Mouse (Mus musculus) neural tube, embryonic 12.5 days (tissue): ENCODE data around the gene Kti12. TPM values are rescaled to one million over a fixed set of nuclear protein-coding genes. Genes with fewer than 3 reads are reported as not detected.

Experiments
- ATAC-seq: fragments of 200-750 bp; cut with Nextera tagmentation; 2 replicates; pipeline ENCODE4 v1.8.0; 2017; ENCODE audit warnings: low read depth, mild to moderate bottlenecking, moderate TSS enrichment, moderate library complexity; ENCODE audit not compliant: low FRiP score
- H3K27ac ChIP-seq: fragments of 300-500 bp; sonication (generic); 2 replicates; pipeline ENCODE4 v1.5.1; 2016
- H3K27me3 ChIP-seq: fragments of 300-500 bp; sonication (generic); replicated peaks from 2 replicates; pipeline ENCODE4 v1.6.1; 2016; ENCODE audit warnings: mild to moderate bottlenecking
- H3K36me3 ChIP-seq: fragments of 300-500 bp; sonication (generic); 2 replicates; pipeline ENCODE4 v1.6.1; 2016; ENCODE audit warnings: mild to moderate bottlenecking
- H3K4me1 ChIP-seq: fragments of 300-500 bp; sonication (generic); 2 replicates; pipeline ENCODE4 v1.6.1; 2016
- H3K4me2 ChIP-seq: fragments of 300-500 bp; sonication (generic); replicated peaks from 2 replicates; pipeline ENCODE4 v1.6.1; 2016; ENCODE audit warnings: mild to moderate bottlenecking
- H3K4me3 ChIP-seq: fragments of 300-500 bp; sonication (generic); 2 replicates; pipeline ENCODE4 v1.5.1; 2016
- H3K9ac ChIP-seq: fragments of 300-500 bp; sonication (generic); 2 replicates; pipeline ENCODE4 v1.6.1; 2016; ENCODE audit warnings: mild to moderate bottlenecking
- H3K9me3 ChIP-seq: fragments of 300-500 bp; sonication (generic); 2 replicates; pipeline ENCODE4 v1.6.1; 2016; ENCODE audit warnings: mild to moderate bottlenecking
- WGBS: fragments of 180-500 bp; shearing (Covaris S2); methylation state at CpG from one replicate; pipeline ENCODE4 v1.1.7; 2016; 5-methylcytosine and 5-hydroxymethylcytosine counted together
- polyA plus RNA-seq: library from polyadenylated mRNA; unstranded; fragments of >200 nt; fragmentation: Nextera tagmentation; extraction: Ambion mirVana; gene quantifications from 2 replicates; pipeline ENCODE4 v1.2.1, GENCODE M21; 2016

Gene Kti12
- polyA plus RNA-seq, result 38.6 and 40.5 TPM in 2 replicates

DNA sequence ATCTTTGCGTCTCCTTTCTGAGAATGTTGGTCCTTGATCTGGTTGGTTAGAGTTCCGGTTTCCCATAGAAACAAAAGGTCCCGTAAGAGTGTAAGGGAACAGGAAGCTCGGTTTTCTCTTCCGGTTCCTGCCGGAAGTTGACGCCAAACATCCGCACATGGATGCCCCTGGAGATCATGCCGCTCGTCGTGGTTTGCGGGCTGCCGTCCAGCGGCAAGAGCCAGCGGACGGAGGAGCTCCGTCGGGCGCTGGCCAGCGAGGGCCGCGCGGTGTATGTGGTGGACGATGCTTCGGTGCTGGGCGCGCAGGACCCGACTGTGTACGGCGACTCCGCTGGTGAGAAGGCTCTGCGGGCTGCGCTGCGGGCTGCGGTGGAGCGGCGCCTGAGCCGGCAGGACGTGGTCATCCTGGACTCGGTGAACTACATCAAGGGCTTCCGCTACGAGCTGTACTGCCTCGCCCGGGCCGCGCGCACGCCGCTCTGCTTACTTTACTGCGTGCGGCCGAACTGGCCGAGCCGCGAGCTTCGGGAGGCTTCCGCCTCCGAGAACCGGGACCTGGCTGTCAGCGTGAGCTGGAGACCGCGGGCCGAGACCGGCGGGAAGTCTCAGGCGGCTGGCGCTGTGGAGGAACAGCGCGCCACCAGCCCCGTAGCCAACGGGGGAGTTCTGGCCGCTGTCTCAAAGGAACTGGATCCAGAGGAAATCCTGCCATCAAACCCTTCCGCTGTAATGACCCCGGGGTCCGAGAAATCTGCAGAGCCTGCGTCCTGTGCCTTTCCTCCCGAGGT lies at the start of gene Kti12:
Gene Kti12 (plus strand): TSS at position 71 of the 790 bp plus-strand sequence.
- under 1% methylated on average over 77 of the region's 77 CpGs for WGBS

DNA sequence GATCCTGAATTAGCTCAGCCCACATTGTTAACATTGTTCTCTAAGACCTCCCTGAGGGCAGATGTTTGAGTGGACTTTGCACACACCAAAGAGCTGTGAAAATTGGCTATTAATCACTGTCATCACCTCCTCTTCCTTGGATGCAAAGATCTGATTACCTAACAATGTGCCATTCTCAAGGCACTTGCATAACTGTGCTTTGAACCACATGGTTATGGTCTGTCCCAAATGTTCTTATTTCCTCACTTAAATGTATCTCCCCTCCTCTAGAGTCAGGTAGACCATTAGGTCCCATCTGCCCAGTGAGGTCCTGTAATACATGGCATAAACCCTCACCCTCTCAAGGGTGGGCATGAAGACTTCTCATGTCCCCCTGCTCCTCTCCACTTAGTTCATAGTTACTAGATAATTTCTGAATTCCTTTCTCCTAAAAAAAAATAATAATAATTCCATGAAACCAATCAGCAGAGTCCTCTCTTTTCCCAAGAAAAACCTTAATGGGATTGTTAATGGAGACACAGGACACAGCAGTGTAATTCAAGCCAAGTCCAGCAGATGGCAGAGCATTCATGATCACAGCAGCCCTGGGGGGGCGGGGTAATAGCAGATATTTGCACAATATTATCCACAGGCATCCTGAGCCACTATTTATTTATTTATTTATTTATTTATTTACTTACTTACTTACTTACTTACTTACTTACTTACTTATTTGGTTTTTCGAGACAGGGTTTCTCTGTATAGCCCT lies 49.3 kb upstream of the Kti12 start:
- WGBS, result 57% methylated on average over 2 of the region's 2 CpGs
- ATAC-seq, result no peak

More for the DNA sequence above, at the start of gene Kti12:
- Histone ChIP-seq H3K27me3 (no peaks in the 10 kb centered on the region), H3K4me3 (peak within 1 kb of the TSS; percentile 90), H3K36me3 (peaks cover 3% of the 10 kb centered on the region; the same call in 1 of the 2 replicates), H3K9me3 (no peaks in the 10 kb centered on the region), H3K4me2 (peak within 1 kb of the TSS; percentile 98), H3K4me1 (peaks cover 13% of the 10 kb centered on the region), H3K9ac (peak within 1 kb of the TSS; percentile 86), H3K27ac (peak within 1 kb of the TSS; percentile 57; the same call in 1 of the 2 replicates)
- peak; percentile 85 for ATAC-seq

DNA sequence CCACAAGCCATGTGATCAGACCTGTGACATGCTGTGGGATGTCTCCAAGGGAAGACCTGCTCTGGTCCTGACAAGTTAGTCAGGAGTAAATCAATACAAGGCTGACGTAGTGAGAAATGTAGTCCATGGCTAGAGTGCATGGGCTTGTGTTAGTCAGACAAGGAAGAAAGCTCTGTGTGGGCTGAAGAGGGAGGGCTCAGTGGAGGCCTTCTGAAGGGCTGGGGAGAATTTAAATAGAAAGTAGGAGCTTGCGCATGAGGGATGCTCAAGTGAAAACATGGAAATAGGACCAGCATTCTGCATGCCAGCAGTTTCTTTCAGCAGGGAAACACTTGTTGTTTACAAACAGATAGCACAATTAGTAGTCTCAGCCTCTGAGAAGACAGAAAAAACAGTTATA lies 44.0 kb upstream of the Kti12 start:
- Histone ChIP-seq H3K27me3 (no peaks in the 10 kb centered on the region), H3K9ac (no peak overlapping the region), H3K4me3 (no peak overlapping the region), H3K9me3 (no peaks in the 10 kb centered on the region), H3K36me3 (no peaks in the 10 kb centered on the region), H3K27ac (no peak overlapping the region), H3K4me1 (no peaks in the 10 kb centered on the region), H3K4me2 (no peak overlapping the region)
- WGBS, result 91% methylated on average over 2 of the region's 2 CpGs
- ATAC-seq, result no peak

More for the DNA sequence above, 49.3 kb upstream of the Kti12 start:
- H3K36me3 ChIP-seq, result no peaks in the 10 kb centered on the region
- H3K27me3 ChIP-seq, result no peaks in the 10 kb centered on the region
- H3K4me2 ChIP-seq, result no peak overlapping the region
- H3K4me1 ChIP-seq, result no peaks in the 10 kb centered on the region
- no peak overlapping the region for H3K9ac ChIP-seq
- no peak overlapping the region for H3K27ac ChIP-seq
- H3K9me3 ChIP-seq, result no peaks in the 10 kb centered on the region
- H3K4me3 ChIP-seq, result no peak overlapping the region

DNA sequence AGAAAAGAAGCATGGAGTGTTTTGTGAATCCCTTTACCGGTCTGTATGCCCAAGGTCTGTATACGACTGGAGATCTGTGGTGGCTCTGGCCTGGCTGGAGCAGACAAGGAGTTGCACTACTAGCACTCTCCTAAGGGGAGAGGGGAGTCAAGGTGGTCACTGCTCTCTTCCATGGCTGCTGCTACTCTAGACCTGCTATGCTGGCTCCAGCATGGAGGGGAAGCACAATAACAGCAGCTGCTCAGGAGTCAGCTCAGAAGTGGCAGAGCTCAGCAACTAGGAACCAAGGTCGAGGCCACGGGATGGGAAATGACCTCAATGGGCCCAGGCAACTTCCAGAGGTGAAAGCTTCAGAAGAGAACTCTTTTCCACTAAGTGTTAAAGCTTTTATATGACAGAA lies 36.4 kb upstream of the Kti12 start:
- H3K4me2 ChIP-seq, result no peak overlapping the region
- no peak overlapping the region for H3K4me3 ChIP-seq
- H3K9me3 ChIP-seq, result no peaks in the 10 kb centered on the region
- H3K4me1 ChIP-seq, result no peaks in the 10 kb centered on the region
- no peak overlapping the region for H3K9ac ChIP-seq
- no peak for ATAC-seq
- no peak overlapping the region for H3K27ac ChIP-seq
- peaks cover 12% of the 10 kb centered on the region for H3K36me3 ChIP-seq
- H3K27me3 ChIP-seq, result no peaks in the 10 kb centered on the region
- 73% methylated on average over 4 of the region's 4 CpGs for WGBS

DNA sequence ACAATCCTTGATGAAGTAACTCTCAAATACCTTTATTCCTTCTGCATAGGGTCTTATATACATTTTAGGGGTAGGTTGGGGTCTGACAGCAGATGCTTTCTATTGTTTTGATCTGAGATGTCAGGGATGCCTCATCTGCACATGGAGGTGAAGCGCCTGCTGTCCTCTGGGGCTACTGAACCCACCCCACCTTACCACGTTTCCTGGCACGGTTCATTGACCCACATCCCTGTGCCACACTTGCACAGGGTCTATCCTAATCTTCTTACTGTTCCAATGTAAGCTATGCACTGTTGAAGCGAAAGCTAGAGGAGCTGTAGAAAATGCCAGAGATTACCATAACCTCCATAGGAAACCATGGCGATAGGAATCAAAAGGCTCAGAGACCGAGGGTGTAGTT lies 36.0 kb upstream of the Kti12 start:
- H3K9me3 ChIP-seq, result no peaks in the 10 kb centered on the region
- WGBS, result 66% methylated on average over 6 of the region's 6 CpGs
- no peak overlapping the region for H3K9ac ChIP-seq
- H3K27me3 ChIP-seq, result no peaks in the 10 kb centered on the region
- no peak overlapping the region for H3K4me2 ChIP-seq
- peaks cover 12% of the 10 kb centered on the region for H3K36me3 ChIP-seq
- no peak for ATAC-seq
- no peaks in the 10 kb centered on the region for H3K4me1 ChIP-seq
- no peak overlapping the region for H3K27ac ChIP-seq
- no peak overlapping the region for H3K4me3 ChIP-seq

DNA sequence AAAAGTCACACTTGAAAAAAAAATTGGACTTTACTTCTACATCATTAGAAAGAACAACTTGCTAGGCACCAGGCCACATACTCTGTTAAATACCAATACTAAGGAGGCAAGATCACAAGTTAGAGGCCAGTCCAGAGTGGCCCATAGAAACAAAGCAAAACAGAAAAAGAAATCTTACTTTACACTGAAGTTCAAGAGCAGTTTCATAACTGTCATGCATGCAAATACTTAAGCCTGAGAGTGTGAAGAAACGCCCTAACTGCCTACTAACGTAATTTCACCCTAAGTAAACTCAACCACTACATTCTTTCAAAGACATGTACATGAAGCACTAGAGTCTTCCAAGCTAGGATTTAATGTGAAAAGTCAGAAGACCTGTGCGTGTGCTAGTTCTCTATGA lies 21.9 kb upstream of the Kti12 start:
- 95% methylated on average over 3 of the region's 3 CpGs for WGBS
- Histone ChIP-seq H3K4me1 (no peaks in the 10 kb centered on the region), H3K27me3 (no peaks in the 10 kb centered on the region), H3K9me3 (no peaks in the 10 kb centered on the region), H3K9ac (no peak overlapping the region), H3K4me3 (no peak overlapping the region), H3K27ac (no peak overlapping the region), H3K36me3 (peaks cover 68% of the 10 kb centered on the region), H3K4me2 (no peak overlapping the region)
- no peak for ATAC-seq

DNA sequence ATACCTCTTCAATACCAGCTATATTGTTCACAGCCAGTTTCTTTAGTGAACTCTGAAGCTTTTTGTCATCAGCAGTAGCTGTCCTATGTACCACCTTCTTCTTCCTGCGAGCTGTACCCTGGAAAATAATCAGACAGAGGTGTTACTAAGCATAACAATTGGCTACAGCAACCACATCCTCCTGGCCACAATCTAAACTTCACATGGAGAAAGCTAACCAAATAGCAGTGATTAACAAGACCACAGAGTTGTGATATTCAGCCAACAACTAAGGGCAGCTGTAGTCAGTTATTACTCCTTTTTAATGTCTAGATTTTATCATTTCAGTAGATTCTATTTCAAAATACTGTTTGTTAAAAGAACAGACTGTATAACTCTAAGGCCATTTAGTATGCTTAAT lies 21.5 kb upstream of the Kti12 start:
- no peak overlapping the region for H3K4me2 ChIP-seq
- H3K27me3 ChIP-seq, result no peaks in the 10 kb centered on the region
- no peaks in the 10 kb centered on the region for H3K4me1 ChIP-seq
- no peak for ATAC-seq
- H3K4me3 ChIP-seq, result no peak overlapping the region
- H3K27ac ChIP-seq, result no peak overlapping the region
- WGBS, result 81% methylated on average over 1 of the region's 1 CpGs
- H3K36me3 ChIP-seq, result peaks cover 64% of the 10 kb centered on the region
- no peaks in the 10 kb centered on the region for H3K9me3 ChIP-seq
- H3K9ac ChIP-seq, result no peak overlapping the region

DNA sequence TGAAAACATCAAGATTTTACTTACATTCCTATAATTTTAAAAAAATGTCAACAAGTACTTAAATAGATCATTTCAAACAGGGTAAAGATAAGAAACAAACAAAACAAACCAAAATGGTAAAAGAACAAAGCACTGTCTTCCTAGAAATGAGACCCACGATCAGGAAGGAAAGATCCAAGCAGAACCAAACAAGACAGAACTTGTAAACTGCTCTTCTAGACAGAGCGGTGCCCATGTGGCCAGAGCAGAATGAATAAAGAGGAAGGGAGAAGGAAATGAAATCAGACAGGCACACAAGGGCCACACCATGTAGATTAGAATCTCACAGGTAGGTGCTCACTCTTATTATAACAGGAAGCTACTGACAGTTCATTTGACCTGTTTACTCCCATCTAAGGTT lies 20.9 kb upstream of the Kti12 start:
- WGBS, result 99% methylated on average over 2 of the region's 2 CpGs
- Histone ChIP-seq H3K27me3 (no peaks in the 10 kb centered on the region), H3K36me3 (peaks cover 60% of the 10 kb centered on the region), H3K4me1 (peaks cover 2% of the 10 kb centered on the region), H3K27ac (no peak overlapping the region), H3K4me2 (no peak overlapping the region), H3K4me3 (no peak overlapping the region), H3K9me3 (no peaks in the 10 kb centered on the region), H3K9ac (no peak overlapping the region)
- no peak for ATAC-seq

DNA sequence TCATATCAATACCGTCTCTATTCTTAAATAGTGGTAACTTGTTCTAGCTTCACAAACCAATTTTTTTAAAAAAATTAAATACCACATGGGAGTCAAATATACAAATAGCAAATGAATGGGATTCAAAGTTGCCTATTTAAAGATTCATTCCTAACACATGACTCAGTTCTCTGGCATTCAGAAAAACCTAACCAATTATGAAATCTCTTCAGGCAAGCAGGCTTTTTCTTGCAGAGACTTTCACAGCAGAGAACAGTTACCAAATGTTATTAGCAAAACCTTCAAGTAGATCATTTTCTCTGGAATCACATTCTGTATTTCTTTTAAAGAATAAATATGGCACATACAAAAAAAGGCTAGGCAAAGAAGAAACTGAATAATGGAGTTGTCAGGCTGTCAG lies 16.9 kb upstream of the Kti12 start:
- Histone ChIP-seq H3K27me3 (no peaks in the 10 kb centered on the region), H3K4me1 (peaks cover 15% of the 10 kb centered on the region), H3K9me3 (no peaks in the 10 kb centered on the region), H3K27ac (no peak overlapping the region), H3K4me3 (no peak overlapping the region), H3K9ac (no peak overlapping the region), H3K36me3 (peaks cover 28% of the 10 kb centered on the region), H3K4me2 (peak overlapping the region; percentile 31; the same call in 1 of the 2 replicates)
- 92% methylated on average over 1 of the region's 1 CpGs for WGBS
- no peak for ATAC-seq

DNA sequence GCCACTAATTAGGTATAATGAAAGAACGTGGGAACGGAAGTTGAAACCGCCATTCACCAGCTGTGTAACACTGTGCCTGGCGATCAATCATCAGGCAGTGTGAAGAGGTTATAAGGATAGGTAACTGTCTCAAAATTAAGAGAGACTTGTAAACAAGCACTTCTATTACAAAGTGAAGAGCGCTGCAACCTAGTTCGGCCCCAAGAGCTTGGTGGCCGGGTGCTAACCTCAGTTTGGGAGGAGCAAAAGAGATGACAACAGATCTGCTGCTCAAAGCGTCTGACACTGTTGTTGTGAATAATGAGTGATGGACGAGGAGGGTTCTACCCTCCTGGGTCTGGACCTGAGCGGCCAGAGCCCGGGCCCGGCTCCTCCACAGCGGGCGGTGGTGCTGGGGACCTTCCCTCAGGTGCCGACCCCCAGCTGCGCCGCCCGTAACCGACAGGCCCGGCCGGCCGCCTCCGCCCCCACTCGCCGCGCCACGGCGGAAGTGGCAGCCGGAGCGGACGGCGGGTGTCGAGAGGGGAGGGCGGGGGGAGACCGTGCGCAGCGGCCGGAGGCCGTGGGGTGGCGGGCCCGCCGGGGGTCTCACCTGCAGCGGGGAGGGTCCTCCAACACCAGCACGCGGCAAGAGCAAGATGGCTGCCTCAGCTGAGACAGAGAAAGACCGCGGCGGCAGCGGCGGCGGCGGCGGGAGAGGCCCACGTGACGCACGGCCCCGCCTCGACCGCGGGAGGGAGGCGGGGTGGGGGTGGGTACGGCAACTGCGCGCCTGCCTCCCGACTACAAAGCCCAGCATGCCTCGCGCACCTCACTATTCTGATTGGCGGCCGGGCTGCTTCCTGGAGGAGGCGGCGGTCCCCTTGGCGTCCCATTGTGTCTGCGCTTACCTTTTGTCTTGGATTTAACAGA lies 14.4 kb upstream of the Kti12 start, which contains the start of gene Btf3l4:
Gene Btf3l4 (minus strand): TSS at position 699 of the 912 bp plus-strand sequence.
- no peaks in the 10 kb centered on the region for H3K27me3 ChIP-seq
- H3K9me3 ChIP-seq, result no peaks in the 10 kb centered on the region
- peak; percentile 96 for ATAC-seq
- peak within 1 kb of the TSS; percentile 79 for H3K4me2 ChIP-seq
- H3K4me1 ChIP-seq, result peaks cover 28% of the 10 kb centered on the region
- H3K9ac ChIP-seq, result peak within 1 kb of the TSS; percentile 99
- under 1% methylated on average over 71 of the region's 73 CpGs for WGBS
- peaks cover 12% of the 10 kb centered on the region for H3K36me3 ChIP-seq
- peak within 1 kb of the TSS; percentile 98 for H3K27ac ChIP-seq
- H3K4me3 ChIP-seq, result peak within 1 kb of the TSS; percentile 96

DNA sequence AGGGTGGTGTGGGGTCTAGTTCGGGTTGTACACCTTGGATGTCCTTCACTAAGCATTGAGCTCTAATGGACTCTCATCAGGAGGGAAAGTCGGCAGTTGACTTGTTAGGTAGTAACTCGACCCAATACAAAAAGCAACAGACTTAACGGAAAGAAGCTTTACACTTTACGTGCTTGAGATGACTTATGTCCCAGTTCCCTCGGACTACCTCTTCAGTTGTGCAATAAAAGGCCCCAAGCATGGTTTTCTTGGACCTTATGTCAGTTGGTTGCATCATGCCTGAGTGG lies 13.8 kb upstream of the Kti12 start:
- Histone ChIP-seq H3K27ac (peak overlapping the region; percentile 98), H3K36me3 (peaks cover 9% of the 10 kb centered on the region), H3K27me3 (no peaks in the 10 kb centered on the region), H3K9me3 (no peaks in the 10 kb centered on the region), H3K9ac (peak overlapping the region; percentile 99), H3K4me3 (peak overlapping the region; percentile 96), H3K4me2 (peak overlapping the region; percentile 79), H3K4me1 (peaks cover 28% of the 10 kb centered on the region)
- no peak for ATAC-seq
- WGBS, result under 1% methylated on average over 6 of the region's 6 CpGs
